Mouse (Mus musculus): ENCODE measurements around the gene Gm28051. TPM values are rescaled to one million over a fixed set of nuclear protein-coding genes. Genes with fewer than 3 reads are reported as not detected.

The Gm28051 gene
- polyA plus RNA-seq, 1 experiment: not detected

DNA sequence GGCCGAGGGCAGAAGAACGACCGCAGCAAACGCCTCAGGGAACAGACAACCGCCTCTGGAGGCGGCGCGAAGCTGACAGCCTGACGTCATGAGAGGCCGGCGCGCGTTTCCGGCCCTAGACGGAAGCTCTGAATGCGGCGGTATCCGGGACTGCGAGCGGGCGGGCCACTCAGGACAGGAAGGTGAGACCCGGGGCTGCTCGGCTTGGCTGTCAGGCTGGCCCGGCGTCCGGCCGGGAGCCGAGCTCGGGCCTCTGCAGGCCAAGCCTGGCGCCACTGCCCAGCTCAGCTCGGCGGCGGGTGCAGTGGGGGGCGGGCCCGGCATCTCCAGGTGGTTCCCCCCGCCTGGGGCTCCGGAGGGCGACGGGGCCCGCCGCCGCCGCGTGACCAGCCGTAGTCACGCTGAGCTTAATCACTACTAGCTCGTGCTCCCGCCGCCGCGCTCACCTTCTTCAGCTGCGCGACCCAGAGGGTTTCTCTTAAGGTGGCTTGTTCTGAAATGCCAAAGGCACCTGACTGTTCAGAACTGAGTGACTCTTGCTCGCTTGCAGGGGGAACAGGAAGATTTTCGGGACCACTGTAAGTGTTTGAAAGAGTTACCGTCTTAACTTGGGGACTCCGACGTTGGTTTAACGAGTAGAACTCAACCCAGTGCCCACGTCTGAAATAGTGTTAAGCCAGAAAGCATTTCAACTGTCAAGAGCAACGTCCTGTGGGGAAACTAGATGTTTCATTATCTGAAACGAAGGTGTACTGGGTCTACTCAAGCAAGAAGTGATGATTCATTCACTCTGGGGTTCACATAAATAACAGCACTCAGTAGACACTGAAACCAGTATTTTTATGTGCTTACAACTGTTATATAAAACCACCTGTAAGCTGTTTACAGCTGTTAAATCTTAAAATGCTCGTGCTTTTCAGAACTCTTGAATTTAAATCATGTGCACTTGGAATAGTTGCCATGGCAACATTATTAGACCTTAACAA is 13.7 kb downstream of the Gm28051 start, which contains the start of the genes Moap1 and Tmem251:
Moap1 (minus strand) TSS at position 73 of the 986 bp plus-strand sequence.
Tmem251 (plus strand) TSS at position 174 of the 986 bp plus-strand sequence.
- no peak for DNase-seq (ENCODE audit: low read depth, low spot score)
- under 1% methylated on average over 63 of the region's 63 CpGs for WGBS

DNA sequence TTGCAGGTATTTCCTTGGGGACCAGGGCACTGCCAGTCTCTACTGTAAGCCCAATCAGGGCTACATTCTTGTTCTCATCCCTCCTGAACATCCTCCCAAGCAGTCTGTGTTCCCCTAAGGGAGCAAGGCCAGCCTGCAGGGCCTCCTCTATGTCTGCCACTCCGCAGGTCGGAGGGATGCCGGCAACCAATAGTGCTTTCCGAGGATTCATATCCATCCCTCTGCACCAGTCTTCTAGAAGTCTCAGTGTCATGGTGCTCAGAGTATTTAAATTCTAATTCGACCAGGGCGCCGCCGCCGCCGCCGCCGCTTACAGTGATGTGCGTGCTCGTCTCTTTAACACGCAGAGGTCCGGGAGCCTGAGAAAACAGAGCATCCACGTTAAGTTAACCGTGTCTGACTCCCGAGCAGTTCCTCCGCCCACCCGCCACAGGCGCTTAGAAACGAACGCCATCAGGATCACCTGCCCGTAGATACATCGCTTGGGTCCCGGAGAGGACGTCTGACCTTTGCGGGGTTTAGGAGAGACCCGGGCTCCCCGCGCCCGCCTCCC is 14.5 kb downstream of the Gm28051 start:
- DNase-seq (ENCODE audit: low read depth, low spot score): no peak
- under 1% methylated on average over 33 of the region's 33 CpGs for WGBS

DNA sequence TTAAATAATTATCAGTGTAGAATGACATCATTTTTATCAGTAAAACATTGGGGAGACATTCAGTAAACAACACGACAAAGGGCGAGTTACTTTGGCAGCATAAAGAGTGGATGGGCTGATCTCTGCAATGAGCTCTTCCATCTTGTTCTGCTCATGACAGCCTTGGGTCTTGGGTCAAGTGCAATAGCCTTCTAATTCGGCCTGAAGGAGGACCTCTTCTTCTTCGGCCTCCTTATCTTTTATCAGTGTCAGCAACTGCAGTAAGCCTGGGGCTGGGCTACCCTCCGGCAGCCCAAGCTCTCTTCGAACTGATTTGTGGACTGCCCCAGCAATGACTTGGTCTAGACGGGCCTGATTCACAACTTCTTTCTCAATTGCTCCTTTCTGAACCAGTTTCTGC is 15.5 kb downstream of the Gm28051 start:
- no peak for DNase-seq (ENCODE audit: low read depth, low spot score)
- 89% methylated on average over 7 of the region's 7 CpGs for WGBS

DNA sequence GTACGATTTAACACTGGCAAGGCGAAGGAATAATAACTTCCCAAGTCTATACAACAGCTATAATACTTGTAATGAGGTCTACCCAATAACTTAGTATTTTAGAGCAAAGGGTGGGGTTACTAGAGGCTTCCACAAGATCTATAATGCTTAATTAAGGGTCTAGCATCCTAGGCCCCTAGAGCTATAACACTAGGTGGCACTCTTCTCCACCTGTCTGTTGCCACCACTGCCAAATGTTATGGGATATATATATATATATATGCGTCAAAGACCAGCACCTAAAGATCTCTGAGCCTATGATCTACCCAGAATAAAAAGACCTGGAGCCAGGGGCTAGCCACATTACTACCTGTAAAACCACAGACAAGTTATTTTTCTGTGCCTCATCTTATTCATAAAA is 17.3 kb downstream of the Gm28051 start:
- no peak for DNase-seq (ENCODE audit: low read depth, low spot score)

DNA sequence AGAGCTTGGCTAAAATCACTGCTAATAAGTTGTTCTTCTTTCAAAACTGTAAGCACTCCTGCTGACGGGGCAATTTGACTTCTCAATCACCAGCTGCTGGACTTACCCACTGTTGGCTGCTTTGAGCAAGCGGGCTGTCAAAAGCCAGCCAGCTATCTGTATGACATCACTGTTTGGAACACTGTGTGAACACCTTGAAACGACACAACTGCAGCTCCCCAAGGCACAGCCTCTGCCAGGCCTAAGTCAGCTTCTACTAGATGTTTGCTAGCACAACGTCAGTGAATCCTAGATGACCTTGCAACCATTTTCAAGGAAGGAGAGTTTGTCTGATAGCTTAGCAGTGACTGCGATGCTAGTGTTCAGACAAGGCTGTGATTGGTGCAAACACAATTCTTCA is 18.5 kb downstream of the Gm28051 start:
- DNase-seq (ENCODE audit: low read depth, low spot score): no peak
- WGBS: 71% methylated on average over 5 of the region's 5 CpGs

More for the DNA sequence above, 17.3 kb downstream of the Gm28051 start:
- WGBS: 62% methylated on average over 3 of the region's 3 CpGs

DNA sequence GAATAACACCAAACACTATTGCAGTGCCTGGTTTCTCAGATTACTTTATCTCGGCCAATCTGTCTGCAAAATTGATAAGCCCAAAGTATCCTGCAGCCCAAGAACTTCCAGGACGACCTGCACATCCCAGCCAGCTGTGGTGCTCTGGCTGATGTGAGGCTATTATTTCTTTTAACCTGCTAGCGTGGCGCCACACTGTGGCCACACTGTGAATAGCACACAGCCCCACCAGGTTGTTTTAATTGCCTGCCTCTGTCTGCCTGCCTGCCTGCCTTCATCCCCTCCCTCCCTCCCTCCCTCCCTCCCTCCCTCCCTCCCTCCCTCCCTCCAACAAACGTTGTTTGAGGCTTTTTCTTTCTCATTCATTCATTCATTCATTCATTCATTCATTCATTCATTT is 24.2 kb downstream of the Gm28051 start:
- DNase-seq (ENCODE audit: low read depth, low spot score): no peak

DNA sequence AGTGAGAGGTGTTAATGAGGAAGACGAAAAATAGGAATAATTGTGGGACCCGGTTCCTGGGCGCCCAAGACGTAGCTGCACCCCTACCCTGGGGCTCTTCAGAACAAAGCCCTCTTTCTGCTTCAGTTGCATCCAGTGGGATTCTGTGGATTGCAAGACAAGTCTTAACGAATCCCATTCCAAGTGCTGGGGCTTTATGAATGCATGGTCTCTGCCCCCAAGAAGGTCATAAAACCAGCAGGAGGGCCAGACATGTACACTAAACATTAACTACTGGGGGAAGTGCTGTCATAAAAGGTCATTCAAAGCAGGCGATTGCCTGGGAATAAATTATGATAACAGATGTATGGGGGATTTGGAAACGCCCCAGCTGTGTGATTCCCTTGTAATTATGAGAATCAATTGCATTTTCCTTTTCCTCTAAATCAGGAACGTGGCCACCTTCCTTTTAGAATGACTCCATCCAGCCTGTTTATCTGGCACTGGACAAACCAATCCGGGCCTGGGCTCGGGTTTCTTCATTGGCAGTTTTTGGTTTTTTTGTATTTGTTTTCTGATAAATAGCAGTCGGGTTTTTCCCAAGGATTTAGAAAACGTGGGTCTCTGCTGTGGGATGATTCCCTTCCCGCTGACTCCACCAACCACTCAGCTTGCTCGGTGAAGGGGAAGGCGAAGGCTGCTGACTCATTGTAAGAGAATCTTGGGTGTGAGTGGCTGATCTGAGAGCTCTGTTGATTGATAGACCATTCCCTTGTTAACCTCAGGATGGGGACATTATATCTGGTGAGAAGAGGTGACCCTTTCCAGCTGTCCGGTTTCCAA is 26.6 kb downstream of the Gm28051 start:
- WGBS: 10% methylated on average over 16 of the region's 16 CpGs
- DNase-seq (ENCODE audit: low read depth, low spot score): no peak

More for the DNA sequence above, 24.2 kb downstream of the Gm28051 start:
- 10% methylated on average over 4 of the region's 5 CpGs for WGBS

DNA sequence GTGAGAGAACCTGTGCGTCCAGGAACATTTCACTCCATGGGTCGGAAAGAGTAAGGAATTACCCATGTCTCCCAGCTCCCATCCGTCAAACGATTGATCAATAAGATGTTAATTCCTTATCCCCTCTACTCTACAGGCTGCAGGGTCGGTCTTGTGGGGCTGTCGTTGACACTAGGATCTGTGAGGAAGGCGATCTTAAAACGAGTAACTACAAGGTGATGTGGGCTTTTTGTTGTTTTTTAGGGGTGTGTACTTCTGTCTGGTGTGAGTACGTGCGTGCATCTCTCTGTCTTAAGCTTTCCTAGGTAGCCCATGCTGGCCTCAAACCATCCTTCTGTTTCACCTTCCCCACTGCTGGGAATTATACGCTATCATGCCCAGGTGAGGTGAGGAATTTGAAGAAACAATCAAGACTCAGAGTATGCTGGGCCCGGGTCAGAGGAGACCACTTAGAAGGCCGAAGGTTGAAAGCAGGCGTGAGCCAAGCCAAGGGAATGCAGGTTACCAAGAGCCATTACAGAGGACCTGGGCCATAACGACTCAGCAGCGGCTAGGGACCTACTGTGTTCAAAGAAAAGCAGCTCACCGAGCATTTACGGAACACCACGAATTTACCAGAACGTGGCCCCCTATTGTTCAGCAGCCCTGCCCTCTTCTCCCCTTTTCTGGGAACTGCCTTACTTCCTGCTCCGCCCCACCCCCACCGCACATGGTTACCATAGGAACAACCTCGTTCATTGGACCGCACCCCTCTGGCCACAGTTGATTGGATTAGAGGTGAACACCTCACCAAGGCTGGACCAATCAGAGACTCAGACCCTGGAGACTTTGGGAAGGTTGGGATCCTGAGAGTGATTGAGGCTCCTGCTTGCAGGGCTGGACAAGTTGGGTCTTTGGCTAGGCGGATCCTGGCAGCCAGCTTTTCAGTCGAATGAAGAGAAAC is 27.4 kb downstream of the Gm28051 start:
- DNase-seq (ENCODE audit: low read depth, low spot score): no peak
- WGBS: 36% methylated on average over 26 of the region's 26 CpGs

DNA sequence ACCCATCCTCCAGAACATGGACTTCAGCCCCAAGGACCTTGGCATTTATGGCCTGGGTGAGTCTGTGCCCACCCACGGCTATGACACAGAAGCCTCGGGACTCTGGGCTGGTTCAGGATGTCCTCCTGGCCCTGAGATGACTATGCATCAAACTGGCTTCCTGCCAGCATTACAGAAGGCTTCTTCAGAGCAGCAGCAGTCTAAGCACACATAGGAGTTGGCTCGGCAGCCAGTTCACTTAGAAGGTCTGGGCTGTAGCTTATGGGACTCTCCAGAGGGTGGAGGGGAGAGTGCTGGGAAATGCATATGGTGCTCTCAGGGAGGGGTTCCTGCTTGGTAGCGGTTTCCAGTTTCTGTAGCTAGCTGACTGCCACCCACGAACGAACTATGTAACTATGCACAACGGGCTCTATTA is 31.8 kb downstream of the Gm28051 start:
- no peak for DNase-seq (ENCODE audit: low read depth, low spot score)
- WGBS: 44% methylated on average over 7 of the region's 7 CpGs

DNA sequence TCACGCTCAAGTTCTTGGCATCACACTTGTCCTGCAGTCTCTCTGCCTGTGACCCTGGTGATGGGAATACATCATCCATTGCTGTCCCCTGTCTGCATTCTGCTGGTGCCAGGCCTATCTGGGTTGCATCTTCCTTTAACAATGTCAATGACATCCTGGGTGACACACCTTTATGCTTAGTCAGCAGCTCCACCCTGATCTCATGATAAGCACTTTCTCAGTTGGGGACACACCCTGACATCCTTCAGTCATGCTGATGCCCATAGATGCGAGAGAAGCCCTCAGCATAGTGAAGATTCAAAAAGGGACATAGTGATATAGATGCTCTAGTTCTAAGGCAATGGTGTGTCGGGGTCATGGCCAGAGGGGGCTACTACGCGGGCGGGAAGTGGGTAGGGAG is 32.4 kb downstream of the Gm28051 start:
- no peak for DNase-seq (ENCODE audit: low read depth, low spot score)
- WGBS: 86% methylated on average over 6 of the region's 6 CpGs

DNA sequence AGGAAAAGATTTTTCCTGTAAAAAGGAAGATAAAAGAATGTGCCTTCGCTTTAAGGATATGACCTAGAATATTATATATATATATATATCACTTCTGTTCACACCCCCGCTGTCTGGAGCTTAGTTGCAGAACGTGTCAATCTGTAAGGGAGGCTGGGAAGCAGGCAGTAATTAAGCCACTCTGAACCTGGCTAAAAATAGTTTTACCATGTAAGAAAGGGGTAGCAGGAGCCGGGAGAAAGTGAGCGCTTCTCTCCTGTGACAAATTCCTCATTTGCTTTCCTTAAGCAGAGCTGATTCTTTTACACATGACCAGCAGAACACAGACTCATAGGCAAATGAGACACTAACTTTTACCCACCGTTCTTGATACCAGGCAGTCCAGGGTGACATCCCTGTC is 33.7 kb downstream of the Gm28051 start:
- 77% methylated on average over 6 of the region's 6 CpGs for WGBS

DNA sequence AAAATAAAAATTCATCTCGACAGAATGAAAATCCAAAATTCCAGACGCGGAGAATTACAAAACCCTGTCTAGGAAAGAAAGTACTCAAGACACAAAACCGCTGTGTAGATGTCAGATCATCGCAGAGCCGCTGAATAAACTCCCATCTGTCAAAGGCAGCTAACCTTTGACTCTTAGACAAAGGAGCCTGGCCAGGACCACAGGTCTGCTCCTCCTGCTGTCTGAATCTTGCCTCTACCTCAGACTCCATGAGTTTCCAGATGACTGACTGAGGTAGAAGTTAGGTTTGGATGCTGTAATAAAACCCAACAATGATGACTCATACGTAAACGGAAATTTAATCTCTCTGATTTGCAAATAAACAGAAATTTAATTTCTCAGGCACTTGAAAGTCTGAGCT is 34.6 kb downstream of the Gm28051 start:
- DNase-seq (ENCODE audit: low read depth, low spot score): no peak
- WGBS: 69% methylated on average over 8 of the region's 8 CpGs

More for the DNA sequence above, 33.7 kb downstream of the Gm28051 start:
- no peak for DNase-seq (ENCODE audit: low read depth, low spot score)

DNA sequence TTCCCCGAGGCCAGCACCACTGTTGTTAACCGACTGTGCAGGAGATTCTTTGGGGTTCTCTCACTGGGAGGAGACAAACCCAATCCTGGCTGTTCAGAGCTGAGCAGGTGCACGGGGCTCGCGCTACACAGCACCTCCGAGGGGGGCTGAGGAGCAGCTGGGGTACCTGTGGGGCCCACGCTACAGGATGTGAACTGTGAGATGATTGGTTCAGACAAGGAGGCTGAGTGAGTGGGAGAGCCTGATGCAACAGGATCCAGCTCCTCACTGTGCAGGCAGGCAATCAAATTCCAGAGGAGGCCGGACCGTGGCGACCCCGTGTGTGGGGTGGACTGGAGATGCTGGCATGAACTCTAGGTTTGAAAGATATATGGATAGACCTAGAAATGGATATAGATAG is 35.1 kb downstream of the Gm28051 start:
- no peak for DNase-seq (ENCODE audit: low read depth, low spot score)
- 74% methylated on average over 11 of the region's 11 CpGs for WGBS

DNA sequence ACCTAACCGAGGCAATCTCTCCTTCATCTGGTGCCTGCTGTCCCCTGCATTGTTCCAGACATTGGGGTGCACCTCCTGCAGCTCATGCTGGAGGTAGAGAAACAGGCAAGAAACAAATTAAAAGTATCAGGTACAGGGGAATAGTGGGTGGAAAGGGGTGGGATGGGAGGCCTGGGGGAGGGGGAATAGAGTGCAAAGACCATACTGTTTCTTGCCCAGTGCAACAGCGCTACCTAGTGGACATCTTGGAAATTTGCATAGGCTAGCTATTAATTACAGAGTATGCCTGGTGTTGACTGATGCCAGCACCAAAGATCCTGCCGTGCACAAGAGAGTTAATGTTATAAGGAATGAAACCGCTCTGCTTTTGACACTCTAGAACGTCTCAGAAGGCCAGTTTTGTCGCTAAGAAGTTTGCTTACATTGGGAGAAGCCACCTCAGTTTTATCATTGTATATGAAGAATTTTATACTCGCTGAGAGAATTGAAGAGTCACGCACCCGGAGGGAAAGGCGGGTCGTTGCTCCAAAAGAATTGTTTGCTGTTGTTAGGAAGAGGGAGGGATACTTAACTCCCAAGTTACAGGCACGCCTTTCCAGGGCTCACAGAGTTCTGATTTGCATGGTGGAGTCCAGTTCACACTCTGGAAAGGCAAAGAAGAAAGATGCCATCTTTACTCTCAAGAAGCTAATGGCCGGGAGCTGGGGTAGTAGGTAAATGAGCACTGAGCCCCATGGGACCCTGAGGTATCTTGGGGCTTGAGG is 37.8 kb downstream of the Gm28051 start:
- DNase-seq (ENCODE audit: low read depth, low spot score): no peak
- 19% methylated on average over 13 of the region's 13 CpGs for WGBS

DNA sequence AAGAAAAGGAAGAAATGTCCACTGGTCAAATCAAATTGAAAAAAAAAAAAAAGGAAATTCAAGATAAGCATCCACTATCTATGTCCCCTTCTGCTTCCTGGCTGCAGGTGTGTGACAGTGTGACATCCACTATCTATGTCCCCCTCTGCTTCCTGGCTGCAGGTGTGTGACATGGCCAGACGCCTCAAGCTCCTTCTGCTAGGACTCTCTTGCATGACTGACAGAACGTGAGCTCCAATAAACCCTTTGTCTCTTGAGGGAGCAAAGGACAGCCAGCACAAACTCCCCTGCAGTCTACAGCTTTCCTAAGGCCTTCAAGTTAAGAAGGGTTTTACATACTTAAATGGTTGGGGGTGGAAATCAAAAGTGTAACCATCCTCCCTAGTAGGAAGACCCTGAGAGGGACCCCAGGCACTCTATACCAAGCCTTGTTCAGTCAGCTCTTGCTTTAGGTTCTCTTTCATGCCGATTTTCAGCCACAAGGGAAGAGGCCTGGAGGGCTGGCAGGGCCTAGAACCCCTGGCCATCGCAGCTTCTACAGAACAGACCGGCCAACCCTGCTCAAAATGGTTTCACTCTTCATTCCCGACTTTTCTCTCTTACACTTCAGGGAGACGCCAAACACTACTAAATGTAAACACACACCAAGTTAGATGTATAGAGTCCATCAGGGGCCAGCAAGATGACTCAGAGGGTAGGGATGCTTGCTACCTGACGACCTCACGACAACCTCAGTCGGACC is 42.7 kb downstream of the Gm28051 start:
- no peak for DNase-seq (ENCODE audit: low read depth, low spot score)
- 85% methylated on average over 10 of the region's 10 CpGs for WGBS

DNA sequence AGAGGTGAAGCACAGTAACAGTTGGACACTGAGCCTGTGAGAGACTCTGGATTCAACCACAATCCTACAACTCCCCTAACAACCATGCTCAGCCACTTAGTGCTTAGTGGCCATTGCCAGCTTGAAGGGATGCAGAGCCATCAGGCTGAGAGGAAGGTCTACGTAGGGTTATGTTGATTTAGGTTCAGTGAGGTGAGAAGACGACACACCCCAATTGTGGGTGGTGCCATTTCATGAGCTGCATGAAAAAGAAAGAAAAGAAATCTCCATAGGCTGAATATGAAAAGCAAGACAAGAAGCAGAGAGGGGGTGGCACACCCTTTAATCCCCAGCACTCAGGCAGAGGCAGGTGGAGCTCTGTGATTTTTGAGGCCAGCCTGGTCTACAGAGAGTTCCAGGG is 43.4 kb downstream of the Gm28051 start:
- 48% methylated on average over 2 of the region's 2 CpGs for WGBS

DNA sequence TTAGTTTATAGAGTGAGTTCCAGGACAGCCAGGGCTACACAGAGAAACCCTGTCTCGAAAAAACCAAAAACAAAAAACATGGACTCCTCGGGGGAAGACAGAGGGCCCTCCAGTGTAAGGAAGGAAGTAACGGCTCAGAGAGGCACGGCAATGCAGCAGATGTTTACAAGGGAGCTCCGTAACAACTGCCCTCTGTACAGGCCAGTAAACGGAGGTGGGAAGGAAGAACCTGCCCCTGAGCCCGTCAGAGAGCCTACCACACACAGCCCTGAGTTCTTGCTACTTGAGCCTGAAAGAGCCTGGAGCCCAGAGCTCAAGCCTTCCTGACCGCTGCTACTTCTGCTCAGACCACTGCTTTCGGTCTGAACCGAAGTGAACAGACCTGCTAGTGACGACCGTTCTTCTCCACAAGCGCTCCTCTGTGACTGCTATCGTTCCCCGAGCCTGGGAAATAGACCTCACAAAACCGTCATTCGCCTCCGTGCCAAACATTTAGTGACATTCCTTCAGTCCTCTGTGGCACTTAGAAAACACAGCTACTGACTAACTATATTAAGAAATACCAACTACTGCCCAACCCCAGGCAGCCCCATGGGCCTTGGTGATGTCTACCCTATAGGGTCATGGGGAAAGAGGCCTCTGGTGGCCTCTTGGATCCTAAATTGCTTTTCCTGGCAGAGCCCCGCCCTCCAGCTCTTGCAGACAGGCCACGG is 44.3 kb downstream of the Gm28051 start:
- WGBS: 41% methylated on average over 20 of the region's 20 CpGs
- DNase-seq (ENCODE audit: low read depth, low spot score): no peak

More for the DNA sequence above, 43.4 kb downstream of the Gm28051 start:
- no peak for DNase-seq (ENCODE audit: low read depth, low spot score)
